Mouse (Mus musculus) heart, embryonic 12.5 days (tissue): ENCODE measurements around the gene Cachd1. TPM values are rescaled to one million over a fixed set of nuclear protein-coding genes. Genes with fewer than 3 reads are reported as not detected.

Experiments used
- ATAC-seq: fragments of 200-750 bp; cut with Nextera tagmentation; 2 replicates; pipeline ENCODE4 v1.8.0; 2017; ENCODE audit warnings: moderate TSS enrichment, moderate library complexity; ENCODE audit not compliant: insufficient number of reproducible peaks, low FRiP score
- H3K27ac ChIP-seq: fragments of 300-500 bp; sonication (generic); 2 replicates; pipeline ENCODE4 v1.5.1; 2016; ENCODE audit warnings: mild to moderate bottlenecking, moderate library complexity; ENCODE audit not compliant: poor library complexity, severe bottlenecking
- H3K27me3 ChIP-seq: fragments of 300-500 bp; sonication (generic); replicated peaks from 2 replicates; pipeline ENCODE4 v1.6.1; 2016; ENCODE audit warnings: mild to moderate bottlenecking, moderate library complexity
- H3K36me3 ChIP-seq: fragments of 300-500 bp; sonication (generic); 2 replicates; pipeline ENCODE4 v1.6.1; 2016; ENCODE audit warnings: mild to moderate bottlenecking, moderate library complexity
- H3K4me1 ChIP-seq: fragments of 300-500 bp; sonication (generic); replicated peaks from 2 replicates; pipeline ENCODE4 v1.6.1; 2016; ENCODE audit warnings: mild to moderate bottlenecking
- H3K4me2 ChIP-seq: fragments of 300-500 bp; sonication (generic); 2 replicates; pipeline ENCODE4 v1.6.1; 2016; ENCODE audit warnings: mild to moderate bottlenecking, moderate library complexity
- H3K4me3 ChIP-seq: fragments of 300-500 bp; sonication (generic); 2 replicates; pipeline ENCODE4 v1.5.1; 2016; ENCODE audit warnings: mild to moderate bottlenecking
- H3K9ac ChIP-seq: fragments of 300-500 bp; sonication (generic); 2 replicates; pipeline ENCODE4 v1.6.1; 2016; ENCODE audit warnings: mild to moderate bottlenecking, moderate library complexity
- H3K9me3 ChIP-seq: fragments of 300-500 bp; sonication (generic); replicated peaks from 2 replicates; pipeline ENCODE4 v1.6.1; 2016; ENCODE audit warnings: mild to moderate bottlenecking, moderate library complexity
- WGBS: fragments of 180-500 bp; shearing (Covaris S2); methylation state at CpG from one replicate; pipeline ENCODE4 v1.1.7; 2016; 5-methylcytosine and 5-hydroxymethylcytosine counted together
- polyA plus RNA-seq: library from polyadenylated mRNA; unstranded; fragments of >200 nt; fragmentation: Nextera tagmentation; extraction: Ambion mirVana; gene quantifications from 2 replicates; pipeline ENCODE4 v1.2.1, GENCODE M21; 2016

Gene Cachd1
- polyA plus RNA-seq, 1 experiment from 2014 or later: 11.5 TPM

GRCm38 (mm10) chr4:100828737-100829136 is 52.3 kb downstream of the Cachd1 start:
- 3% methylated on average over 10 of the region's 10 CpGs for WGBS
- Histone ChIP-seq H3K36me3 (no peaks in the 10 kb centered on the region), H3K9me3 (0 out of 2 replicates have a peak, but pooled peaks cover 4% of the 10 kb centered on the region), H3K4me3 (no peak overlapping the region), H3K9ac (0 out of 2 replicates have a peak overlapping the region, but pooled peaks have one; percentile 4), H3K4me1 (peaks cover 54% of the 10 kb centered on the region), H3K4me2 (peak overlapping the region; percentile 41), H3K27me3 (no peaks in the 10 kb centered on the region), H3K27ac (peak overlapping the region; percentile 55)
- peak; percentile 65 for ATAC-seq

DNA sequence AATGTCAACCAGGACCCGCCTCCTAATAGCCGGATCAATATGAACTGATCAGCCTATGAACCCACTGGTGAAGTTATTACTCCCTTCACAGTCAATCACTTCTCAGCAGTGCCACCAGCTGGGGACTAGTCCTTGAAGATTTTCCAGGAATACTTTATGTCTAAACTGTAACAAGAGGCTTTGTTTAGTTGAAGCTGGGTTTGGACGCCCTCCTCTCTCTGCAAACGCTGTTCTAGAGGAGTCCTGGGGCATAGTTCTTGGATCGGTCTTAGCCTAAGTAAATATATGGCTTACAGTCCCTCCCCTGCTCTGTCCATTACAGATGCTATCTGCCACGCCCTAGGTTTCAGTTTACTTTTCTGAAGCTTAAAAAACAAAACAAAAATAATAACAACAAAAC is 60.7 kb downstream of the Cachd1 start:
- Histone ChIP-seq H3K9me3 (no peaks in the 10 kb centered on the region), H3K9ac (no peak overlapping the region), H3K4me2 (no peak overlapping the region), H3K36me3 (no peaks in the 10 kb centered on the region), H3K27me3 (no peaks in the 10 kb centered on the region), H3K4me1 (peaks cover 15% of the 10 kb centered on the region), H3K4me3 (no peak overlapping the region), H3K27ac (no peak overlapping the region)
- ATAC-seq: no peak
- WGBS: 73% methylated on average over 6 of the region's 6 CpGs

GRCm38 (mm10) chr4:100842629-100843028 is 66.2 kb downstream of the Cachd1 start:
- Histone ChIP-seq H3K27me3 (no peaks in the 10 kb centered on the region), H3K36me3 (no peaks in the 10 kb centered on the region), H3K4me3 (no peak overlapping the region), H3K9me3 (no peaks in the 10 kb centered on the region), H3K27ac (no peak overlapping the region), H3K4me1 (peaks cover 4% of the 10 kb centered on the region; the same call in 1 of the 2 replicates), H3K4me2 (no peak overlapping the region), H3K9ac (no peak overlapping the region)
- ATAC-seq: no peak
- 42% methylated on average over 5 of the region's 5 CpGs for WGBS

DNA sequence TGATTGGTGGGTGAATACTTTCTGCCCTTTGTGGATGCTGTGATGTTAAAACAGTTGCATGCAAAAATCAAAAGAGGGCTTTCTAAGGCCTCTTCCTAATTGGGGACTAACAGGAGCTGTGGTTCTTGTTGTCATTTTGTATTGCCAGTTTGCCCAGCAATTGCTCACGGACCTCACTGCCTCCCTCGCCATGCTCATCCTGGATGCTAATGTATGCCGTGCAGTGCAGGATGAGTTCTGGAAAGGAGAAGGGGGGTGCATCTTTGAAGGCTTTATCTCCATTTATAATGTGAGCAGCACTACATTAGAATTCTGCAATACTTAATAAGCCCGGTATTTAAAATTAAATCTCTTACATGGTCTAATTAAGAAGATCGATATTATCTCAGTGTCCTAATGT is 66.6 kb downstream of the Cachd1 start:
- Histone ChIP-seq H3K27ac (no peak overlapping the region), H3K4me3 (no peak overlapping the region), H3K27me3 (no peaks in the 10 kb centered on the region), H3K36me3 (no peaks in the 10 kb centered on the region), H3K9me3 (no peaks in the 10 kb centered on the region), H3K9ac (no peak overlapping the region), H3K4me2 (no peak overlapping the region), H3K4me1 (peaks cover 7% of the 10 kb centered on the region; the same call in 1 of the 2 replicates)
- no peak for ATAC-seq
- WGBS: 83% methylated on average over 5 of the region's 5 CpGs

- WGBS: 76% methylated on average over 7 of the region's 7 CpGs
- Histone ChIP-seq H3K27me3 (no peaks in the 10 kb centered on the region), H3K4me3 (no peak overlapping the region), H3K36me3 (no peaks in the 10 kb centered on the region), H3K9ac (no peak overlapping the region), H3K9me3 (no peaks in the 10 kb centered on the region), H3K27ac (no peak overlapping the region), H3K4me1 (peaks cover 22% of the 10 kb centered on the region), H3K4me2 (no peak overlapping the region)
- no peak for ATAC-seq
These were observed 74.5 kb downstream of the Cachd1 start for GRCm38 (mm10) chr4:100850846-100851495.

- Histone ChIP-seq H3K36me3 (no peaks in the 10 kb centered on the region), H3K27ac (no peak overlapping the region), H3K4me1 (peaks cover 36% of the 10 kb centered on the region), H3K27me3 (no peaks in the 10 kb centered on the region), H3K4me3 (no peak overlapping the region), H3K9ac (no peak overlapping the region), H3K4me2 (no peak overlapping the region), H3K9me3 (no peaks in the 10 kb centered on the region)
- WGBS: 60% methylated on average over 3 of the region's 3 CpGs
- no peak for ATAC-seq
These were observed 76.0 kb downstream of the Cachd1 start for GRCm38 (mm10) chr4:100852448-100852847.

- no peak overlapping the region for H3K27ac ChIP-seq
- no peaks in the 10 kb centered on the region for H3K27me3 ChIP-seq
- 75% methylated on average over 1 of the region's 1 CpGs for WGBS
- no peak overlapping the region for H3K4me3 ChIP-seq
- H3K36me3 ChIP-seq: no peaks in the 10 kb centered on the region
- peaks cover 33% of the 10 kb centered on the region for H3K4me1 ChIP-seq
- H3K9ac ChIP-seq: no peak overlapping the region
- no peak for ATAC-seq
- H3K4me2 ChIP-seq: no peak overlapping the region
- no peaks in the 10 kb centered on the region for H3K9me3 ChIP-seq
These were observed 77.0 kb downstream of the Cachd1 start for GRCm38 (mm10) chr4:100853426-100853825.

DNA sequence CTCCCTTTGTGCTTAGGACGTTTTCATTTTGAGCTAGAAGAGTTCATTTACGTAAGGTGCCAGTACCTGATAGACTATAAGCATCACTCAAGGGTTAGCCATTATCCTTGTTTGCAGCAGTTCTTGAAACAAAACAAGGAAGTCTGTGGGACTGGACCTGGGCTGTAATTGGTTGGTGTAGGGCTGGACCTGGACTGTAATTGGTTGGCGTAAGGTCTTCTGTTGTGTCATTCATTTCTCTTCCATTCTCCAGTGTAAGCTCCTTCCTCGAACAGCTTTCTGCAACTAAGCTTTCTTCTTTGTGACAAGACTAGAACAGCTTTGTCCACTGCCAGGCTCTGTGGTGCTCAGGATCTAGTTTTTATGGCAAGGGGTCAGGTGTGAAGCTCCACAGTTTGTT is 78.9 kb downstream of the Cachd1 start:
- Histone ChIP-seq H3K9ac (no peak overlapping the region), H3K4me3 (no peak overlapping the region), H3K27me3 (no peaks in the 10 kb centered on the region), H3K9me3 (no peaks in the 10 kb centered on the region), H3K4me2 (no peak overlapping the region), H3K36me3 (no peaks in the 10 kb centered on the region), H3K27ac (no peak overlapping the region), H3K4me1 (peaks cover 37% of the 10 kb centered on the region)
- 83% methylated on average over 4 of the region's 4 CpGs for WGBS
- ATAC-seq: no peak

DNA sequence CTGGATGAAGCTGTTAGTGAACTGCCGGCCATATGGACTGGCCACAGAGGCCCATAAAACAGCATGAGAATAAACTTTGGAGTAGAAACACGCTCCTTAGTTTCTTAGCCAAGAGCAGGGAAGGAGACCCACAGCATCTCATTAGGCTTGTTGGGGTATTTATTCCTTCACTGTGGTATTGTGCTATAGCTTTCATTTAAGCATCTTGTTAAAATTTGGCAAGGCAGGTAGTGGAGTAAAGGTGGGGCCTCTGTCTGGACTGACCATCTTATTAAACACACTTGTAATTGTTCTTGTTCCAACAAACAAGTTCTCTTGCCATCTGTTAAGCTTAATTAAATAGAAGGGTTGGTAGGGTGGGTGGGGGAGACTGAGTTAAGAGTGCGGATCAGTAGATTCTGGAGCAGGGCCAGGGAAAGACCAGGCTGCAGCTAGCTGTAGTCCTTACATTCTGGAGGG is 81.0 kb downstream of the Cachd1 start:
- Histone ChIP-seq H3K36me3 (no peaks in the 10 kb centered on the region), H3K4me1 (peaks cover 30% of the 10 kb centered on the region), H3K27ac (no peak overlapping the region), H3K9ac (no peak overlapping the region), H3K4me2 (no peak overlapping the region), H3K27me3 (no peaks in the 10 kb centered on the region), H3K9me3 (no peaks in the 10 kb centered on the region), H3K4me3 (no peak overlapping the region)
- no peak for ATAC-seq
- WGBS: 60% methylated on average over 3 of the region's 3 CpGs

DNA sequence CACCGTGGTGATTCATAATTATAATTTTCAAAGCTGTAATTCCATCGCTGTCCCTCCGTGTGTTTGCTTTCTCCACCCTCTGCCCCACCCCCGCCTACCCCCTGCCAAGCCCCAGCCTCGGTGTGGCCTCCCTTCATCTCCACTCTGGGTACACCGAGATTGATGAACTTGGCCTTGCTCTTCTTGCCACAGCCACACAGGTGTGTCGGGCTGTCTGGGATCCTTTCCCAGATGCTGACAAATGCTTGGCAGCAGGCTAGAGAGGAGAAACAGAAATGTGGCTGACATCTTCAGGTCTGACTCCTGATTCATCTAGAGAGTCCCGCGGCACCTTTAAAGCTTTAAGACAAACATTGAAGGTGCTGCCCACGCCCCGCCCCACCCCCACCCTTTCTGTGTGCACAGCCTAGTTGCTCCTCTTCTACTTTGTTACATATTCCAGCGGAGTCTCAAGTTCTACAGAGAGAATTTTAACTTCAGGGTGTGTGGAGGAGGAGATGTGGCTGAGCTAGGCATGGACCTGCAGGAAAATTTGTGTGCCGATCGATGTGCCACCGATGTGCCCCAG is 87.5 kb downstream of the Cachd1 start:
- WGBS: 54% methylated on average over 15 of the region's 15 CpGs
- Histone ChIP-seq H3K27ac (no peak overlapping the region), H3K4me1 (peaks cover 22% of the 10 kb centered on the region), H3K36me3 (0 out of 2 replicates have a peak, but pooled peaks cover 5% of the 10 kb centered on the region), H3K9ac (no peak overlapping the region), H3K4me3 (no peak overlapping the region), H3K9me3 (no peaks in the 10 kb centered on the region), H3K27me3 (no peaks in the 10 kb centered on the region), H3K4me2 (no peak overlapping the region)
- no peak for ATAC-seq

GRCm38 (mm10) chr4:100865423-100865822 is 88.9 kb downstream of the Cachd1 start:
- Histone ChIP-seq H3K9me3 (no peaks in the 10 kb centered on the region), H3K27ac (no peak overlapping the region), H3K4me3 (no peak overlapping the region), H3K9ac (no peak overlapping the region), H3K4me2 (no peak overlapping the region), H3K4me1 (peaks cover 20% of the 10 kb centered on the region), H3K27me3 (no peaks in the 10 kb centered on the region), H3K36me3 (0 out of 2 replicates have a peak, but pooled peaks cover 5% of the 10 kb centered on the region)
- 56% methylated on average over 13 of the region's 13 CpGs for WGBS
- ATAC-seq: no peak
